ENCODE assay signal across 11 mouse cellular contexts in the genomic region with DNA sequence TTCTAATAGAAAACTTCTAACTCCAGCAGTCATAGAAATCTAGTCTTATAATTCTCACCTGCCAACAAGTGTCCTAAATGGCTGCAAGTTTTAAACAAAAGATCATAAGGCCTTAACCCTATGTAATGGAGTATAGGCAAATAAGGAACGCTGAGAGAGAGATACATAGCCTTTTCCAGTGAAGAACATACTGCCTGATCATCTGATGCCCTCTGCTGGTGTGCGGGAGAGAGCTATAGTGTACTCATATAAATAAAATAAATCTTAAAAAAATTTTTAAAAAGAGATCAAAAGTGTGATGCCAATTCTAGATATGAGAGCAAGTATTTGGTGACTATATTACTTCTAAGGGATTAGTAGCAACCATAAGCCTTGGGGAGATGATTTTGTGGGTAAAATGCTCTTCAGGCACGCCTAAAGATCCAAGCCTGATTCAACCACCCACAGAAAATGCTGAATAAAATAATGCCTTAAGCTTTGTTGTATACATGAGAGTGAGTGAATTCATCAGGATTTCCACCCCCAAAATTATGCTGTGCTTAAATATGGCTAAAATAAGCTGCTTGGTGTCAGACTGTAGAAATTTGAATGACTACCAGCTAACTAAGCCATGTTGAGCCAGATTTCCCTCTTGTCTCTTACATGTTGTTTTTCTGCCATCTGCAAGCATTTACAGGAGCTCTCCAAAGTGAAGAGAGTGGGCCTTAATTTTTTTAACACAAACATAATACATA.
A peak's percentile ranks its signal among the peaks of the same experiment; 100 is the strongest.
DNase-seq lines count a peak whose midpoint lies in the region; ATAC-seq and TF ChIP-seq lines count a peak whose summit lies in the region.
"Had no signal": no experiment of that assay in that cellular context is flagged by ENCODE, and none has a peak within 500 bp of the region (broad histone marks: within the 10 kb centered on the region; RNA-seq: fewer than 3 reads in every experiment).

No protein-coding gene starts in this region.

- ATAC-seq in intestine, postnatal 0 days: no peak
- no peak for ATAC-seq in intestine, embryonic 15.5 days
- ATAC-seq in midbrain, postnatal 0 days (ENCODE audit: low FRiP score): no peak
- no peak for ATAC-seq in midbrain, embryonic 11.5 days (ENCODE audit: low FRiP score)
- no peak for ATAC-seq in embryonic facial prominence, embryonic 14.5 days (ENCODE audit: low read depth)
- no peak for ATAC-seq in erythroblast, adult 5-6 weeks (replicated peaks; ENCODE audit: low FRiP score, poor library complexity, severe bottlenecking)

- H3K36me3 ChIP-seq in intestine, postnatal 0 days (ENCODE audit: control insufficient read depth, insufficient read depth): no peaks in the 10 kb centered on the region
- no peaks in the 10 kb centered on the region for H3K36me3 ChIP-seq in intestine, embryonic 15.5 days
- H3K36me3 ChIP-seq in midbrain, postnatal 0 days (ENCODE audit: insufficient read depth, low read length): no peaks in the 10 kb centered on the region
- no peaks in the 10 kb centered on the region for H3K36me3 ChIP-seq in midbrain, embryonic 11.5 days (ENCODE audit: control insufficient read depth, insufficient read depth, low read length)
- H3K36me3 ChIP-seq in embryonic facial prominence, embryonic 14.5 days (ENCODE audit: control insufficient read depth, insufficient read depth, low read length): no peaks in the 10 kb centered on the region

- H3K4me2 ChIP-seq in intestine, postnatal 0 days (replicated peaks; ENCODE audit: low read depth): no peak overlapping the region
- H3K4me2 ChIP-seq in intestine, embryonic 15.5 days (replicated peaks): no peak overlapping the region
- H3K4me2 ChIP-seq in midbrain, postnatal 0 days (ENCODE audit: low read depth, low read length, poor library complexity, severe bottlenecking): no peak overlapping the region
- no peak overlapping the region for H3K4me2 ChIP-seq in midbrain, embryonic 11.5 days
- no peak overlapping the region for H3K4me2 ChIP-seq in embryonic facial prominence, embryonic 14.5 days (ENCODE audit: low read depth, low read length)

- no peaks in the 10 kb centered on the region for H3K4me1 ChIP-seq in intestine, postnatal 0 days (replicated peaks; ENCODE audit: control insufficient read depth, insufficient read depth, low read length)
- H3K4me1 ChIP-seq in intestine, embryonic 15.5 days (replicated peaks): no peaks in the 10 kb centered on the region
- H3K4me1 ChIP-seq in midbrain, postnatal 0 days (ENCODE audit: insufficient read depth, low read length): no peaks in the 10 kb centered on the region
- no peaks in the 10 kb centered on the region for H3K4me1 ChIP-seq in midbrain, embryonic 11.5 days (ENCODE audit: control insufficient read depth, insufficient read depth, low read length)
- no peaks in the 10 kb centered on the region for H3K4me1 ChIP-seq in embryonic facial prominence, embryonic 14.5 days (ENCODE audit: control insufficient read depth, insufficient read depth, low read length)

- peak; percentile 34; the same call in 1 of the 2 replicates for TF ChIP-seq CTCF in intestine, postnatal 0 days (IDR thresholded peaks at IDR 0.05; ENCODE audit: low read depth)
- TF ChIP-seq CTCF in midbrain, postnatal 0 days (IDR thresholded peaks at IDR 0.05): peak; percentile 53

- no peak overlapping the region for H3K4me3 ChIP-seq in intestine, postnatal 0 days (ENCODE audit: low read depth, low read length)
- no peak overlapping the region for H3K4me3 ChIP-seq in intestine, embryonic 15.5 days (replicated peaks)
- no peak overlapping the region for H3K4me3 ChIP-seq in midbrain, postnatal 0 days (ENCODE audit: low read depth, low read length)
- no peak overlapping the region for H3K4me3 ChIP-seq in midbrain, embryonic 11.5 days (ENCODE audit: low read depth, low read length)
- no peak overlapping the region for H3K4me3 ChIP-seq in embryonic facial prominence, embryonic 14.5 days (ENCODE audit: low read depth, low read length)

- H3K27me3 ChIP-seq in intestine, postnatal 0 days (replicated peaks; ENCODE audit: control insufficient read depth, insufficient read depth, low read length): no peaks in the 10 kb centered on the region
- H3K27me3 ChIP-seq in intestine, embryonic 15.5 days (replicated peaks): no peaks in the 10 kb centered on the region
- no peaks in the 10 kb centered on the region for H3K27me3 ChIP-seq in midbrain, postnatal 0 days (ENCODE audit: insufficient read depth, low read length)
- no peaks in the 10 kb centered on the region for H3K27me3 ChIP-seq in midbrain, embryonic 11.5 days (ENCODE audit: control insufficient read depth, insufficient read depth, low read length)
- H3K27me3 ChIP-seq in embryonic facial prominence, embryonic 14.5 days (replicated peaks; ENCODE audit: control insufficient read depth, insufficient read depth, low read length): no peaks in the 10 kb centered on the region

- 67% methylated on average over 3 of the region's 3 CpGs for WGBS in intestine, postnatal 0 days
- WGBS in intestine, embryonic 15.5 days: 54% methylated on average over 3 of the region's 3 CpGs
- WGBS in midbrain, postnatal 0 days: 62% methylated on average over 3 of the region's 3 CpGs
- WGBS in midbrain, embryonic 11.5 days: 58% methylated on average over 3 of the region's 3 CpGs
- WGBS in embryonic facial prominence, embryonic 14.5 days: 59% methylated on average over 3 of the region's 3 CpGs

- no peak overlapping the region for H3K27ac ChIP-seq in intestine, postnatal 0 days (ENCODE audit: low read depth, low read length)
- H3K27ac ChIP-seq in intestine, embryonic 15.5 days: no peak overlapping the region
- H3K27ac ChIP-seq in midbrain, postnatal 0 days (ENCODE audit: low read depth, low read length): no peak overlapping the region
- H3K27ac ChIP-seq in midbrain, embryonic 11.5 days (ENCODE audit: low read depth, low read length): no peak overlapping the region
- H3K27ac ChIP-seq in embryonic facial prominence, embryonic 14.5 days (replicated peaks; ENCODE audit: low read depth, low read length): no peak overlapping the region

- no peaks in the 10 kb centered on the region for H3K9me3 ChIP-seq in intestine, postnatal 0 days (ENCODE audit: control insufficient read depth)
- H3K9me3 ChIP-seq in intestine, embryonic 15.5 days: no peaks in the 10 kb centered on the region
- H3K9me3 ChIP-seq in midbrain, postnatal 0 days (ENCODE audit: low read length): no peaks in the 10 kb centered on the region
- no peaks in the 10 kb centered on the region for H3K9me3 ChIP-seq in midbrain, embryonic 11.5 days (ENCODE audit: control insufficient read depth, low read length)
- H3K9me3 ChIP-seq in embryonic facial prominence, embryonic 14.5 days (ENCODE audit: control insufficient read depth, low read length): no peaks in the 10 kb centered on the region

- H3K9ac ChIP-seq in intestine, postnatal 0 days (ENCODE audit: low read depth, low read length): no peak overlapping the region
- H3K9ac ChIP-seq in intestine, embryonic 15.5 days: no peak overlapping the region
- H3K9ac ChIP-seq in midbrain, postnatal 0 days (replicated peaks; ENCODE audit: low read length, poor library complexity, severe bottlenecking): no peak overlapping the region
- H3K9ac ChIP-seq in midbrain, embryonic 11.5 days (ENCODE audit: low read length): no peak overlapping the region
- H3K9ac ChIP-seq in embryonic facial prominence, embryonic 14.5 days (ENCODE audit: low read depth, low read length): no peak overlapping the region

- peak; percentile 5 for DNase-seq in midbrain, postnatal 0 days (ENCODE audit: low spot score)
- DNase-seq in midbrain, embryonic 11.5 days (ENCODE audit: low spot score, missing footprints): no peak
- peak; percentile 22 for DNase-seq in embryonic facial prominence, embryonic 14.5 days (ENCODE audit: low spot score)
- no peak for DNase-seq in adrenal gland, adult 2 months
- DNase-seq in ovary, postnatal 36 days (ENCODE audit: low spot score): no peak
- DNase-seq: cerebellum, adult 11-12 months; kidney, adult 2 months; lung, postnatal 36 days had no signal

Comparison
In these comparisons a context has a peak if more than half of its experiments do, and no peak if none do; other contexts are left out.
1. DNase-seq: peak in midbrain, postnatal 0 days (single experiment) and embryonic facial prominence, embryonic 14.5 days (single experiment); none in midbrain, embryonic 11.5 days (single experiment), adrenal gland, adult 2 months (single experiment) and ovary, postnatal 36 days (single experiment).